Mouse (Mus musculus): ENCODE measurements around the gene 2510002D24Rik.
A peak's percentile ranks its signal among the peaks of the same experiment; 100 is the strongest.
"Not testable (repeated sequence)": the region's sequence is repeated elsewhere in the genome, so short reads cannot be mapped to it uniquely, and the experiment has no call there.

The 2510002D24Rik gene

GRCm38 (mm10) chr16:18849521-18850190 is 13.3 kb downstream of the 2510002D24Rik start:
- not testable (repeated sequence) for DNase-seq (ENCODE audit: low read depth, low spot score)

GRCm38 (mm10) chr16:18858551-18858950 is 22.2 kb downstream of the 2510002D24Rik start:
- DNase-seq (ENCODE audit: low read depth, low spot score), result peak; percentile 62

GRCm38 (mm10) chr16:18860186-18860585 is 23.8 kb downstream of the 2510002D24Rik start:
- DNase-seq (ENCODE audit: low read depth, low spot score), result no peak

GRCm38 (mm10) chr16:18870495-18870894 is 34.1 kb downstream of the 2510002D24Rik start:
- not testable (repeated sequence) for DNase-seq (ENCODE audit: low read depth, low spot score)

- DNase-seq (ENCODE audit: low read depth, low spot score), result no peak
These were observed 39.7 kb downstream of the 2510002D24Rik start for GRCm38 (mm10) chr16:18876091-18876441.

- peak; percentile 93 for DNase-seq (ENCODE audit: low read depth, low spot score)
These were observed 40.3 kb downstream of the 2510002D24Rik start, which contains the start of the genes Mrpl40 and Hira for GRCm38 (mm10) chr16:18876442-18877308. Gene Mrpl40, minus strand, starts transcription at chr16:18876862. Gene Hira, plus strand, starts transcription at chr16:18877037.

DNA sequence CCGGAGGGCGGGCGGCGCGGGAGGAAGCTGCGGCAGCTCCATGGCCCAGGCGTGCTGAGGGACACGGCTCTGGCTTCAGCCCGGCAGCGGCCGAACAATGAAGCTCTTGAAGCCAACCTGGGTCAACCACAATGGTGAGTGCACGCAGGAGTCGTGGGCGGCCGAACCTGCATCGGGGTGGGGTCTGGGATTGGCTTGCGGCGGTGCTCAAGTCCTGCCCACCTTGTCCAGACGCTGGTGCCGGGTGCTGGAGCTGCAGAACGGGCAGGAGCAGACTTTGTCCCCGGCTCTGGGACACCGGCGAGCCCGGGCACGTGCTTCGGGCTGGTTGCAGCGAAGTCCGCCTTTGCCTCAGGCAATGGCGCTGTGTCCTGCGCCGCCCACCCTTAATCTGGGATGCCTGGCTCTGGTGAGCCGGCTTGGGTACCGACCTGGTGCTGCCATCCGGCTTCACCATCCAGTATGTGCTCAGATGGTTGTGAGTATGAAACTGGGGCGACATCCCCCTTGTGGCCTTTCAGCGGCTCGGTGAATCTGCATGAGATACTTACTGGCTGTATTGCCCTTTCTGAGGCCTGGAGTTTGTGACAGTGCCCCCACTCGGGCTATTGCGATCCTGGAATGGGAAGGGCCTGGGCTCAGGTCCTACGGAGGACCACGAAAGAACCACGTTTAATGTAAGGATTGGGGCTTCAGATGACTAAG is 41.2 kb downstream of the 2510002D24Rik start:
- peak; percentile 76 for DNase-seq (ENCODE audit: low read depth, low spot score)

DNA sequence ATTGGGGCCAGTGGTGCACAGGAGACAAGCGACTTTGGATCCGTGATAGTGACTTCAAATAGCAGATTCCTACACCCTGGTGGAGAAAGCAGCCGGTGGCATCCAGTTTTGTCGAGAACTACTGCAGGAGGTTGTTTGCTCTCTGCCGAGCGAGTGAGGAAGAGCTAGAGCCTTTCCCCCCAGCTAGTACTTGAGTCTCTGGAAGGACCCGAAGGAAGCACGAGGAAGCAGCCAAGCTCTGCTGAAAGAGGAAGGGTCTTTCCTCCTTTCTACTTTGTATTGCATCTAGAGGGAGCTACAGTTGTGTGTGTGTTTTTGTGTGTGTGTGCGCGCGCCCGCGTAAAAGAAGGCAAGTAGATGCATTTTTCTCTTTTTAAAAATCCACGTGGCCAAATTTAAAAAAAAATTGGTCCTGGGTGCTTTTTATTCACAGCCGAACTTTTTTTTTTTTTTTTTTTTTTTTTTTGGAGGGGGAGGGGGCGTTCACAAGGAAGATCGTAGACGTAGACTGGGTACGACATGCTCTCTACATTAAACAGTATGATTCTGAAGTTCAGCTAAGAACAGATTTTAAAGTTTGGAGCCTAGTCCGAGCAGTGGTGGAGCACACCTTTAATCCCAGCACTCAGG is 41.8 kb downstream of the 2510002D24Rik start:
- DNase-seq (ENCODE audit: low read depth, low spot score), result no peak

DNA sequence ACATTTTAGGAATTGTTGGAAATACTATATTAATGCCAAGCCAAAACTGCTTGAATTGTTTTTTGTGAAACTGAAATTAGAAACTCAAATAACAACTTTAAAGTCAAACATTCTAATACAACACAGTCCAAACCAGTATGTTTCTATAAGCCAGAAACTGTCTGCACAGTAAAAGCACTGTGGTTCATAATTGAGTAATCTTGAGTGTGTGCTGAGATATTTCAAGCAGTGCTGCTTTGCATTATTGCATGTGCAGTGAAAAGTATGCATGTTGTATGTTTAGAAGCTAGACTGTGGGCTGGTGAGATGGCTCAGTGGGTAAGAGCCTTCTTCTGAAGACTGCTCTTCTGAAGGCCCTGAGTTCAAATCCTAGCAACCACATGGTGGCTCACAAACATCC is 47.7 kb downstream of the 2510002D24Rik start:
- no peak for DNase-seq (ENCODE audit: low read depth, low spot score)
